Comparison of ENCODE assay signal across 8 mouse cellular contexts in the genomic region with DNA sequence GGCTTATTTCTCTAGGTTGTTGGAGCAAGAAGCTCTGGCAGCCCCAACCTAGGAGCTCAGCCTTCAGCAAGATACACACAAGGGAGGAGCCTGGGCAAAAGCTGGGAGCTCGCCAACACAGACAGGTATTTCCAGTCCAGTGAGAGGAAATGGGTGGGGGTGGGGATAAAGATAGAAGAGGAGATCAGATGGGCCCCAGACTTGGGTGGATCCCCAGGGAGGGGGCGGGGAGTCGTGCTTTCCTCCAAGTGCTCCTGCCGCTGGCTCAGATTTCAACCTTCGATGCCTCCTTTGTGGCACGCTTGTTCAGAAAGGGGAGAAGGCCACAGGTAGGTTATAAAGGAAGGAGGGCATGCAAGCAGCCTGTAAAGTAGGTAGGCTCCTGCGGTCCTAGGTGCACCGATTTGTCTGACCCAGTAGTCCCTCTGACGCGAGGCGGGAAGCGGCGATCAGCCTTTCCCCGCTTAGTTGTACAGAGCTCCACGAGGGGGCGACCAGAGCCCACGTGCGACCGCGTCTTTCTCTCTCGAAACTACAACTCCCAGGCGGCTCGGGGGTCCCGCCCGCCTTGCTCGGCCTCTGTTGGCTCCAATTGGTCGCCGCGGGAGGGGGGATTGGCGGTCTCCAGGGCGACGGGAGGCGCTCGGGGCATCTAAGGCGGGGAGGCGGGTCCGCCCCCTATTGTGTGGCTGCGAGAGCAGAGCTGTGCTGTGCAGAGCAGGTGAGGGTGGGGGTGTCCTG. TPM values are rescaled to one million over a fixed set of nuclear protein-coding genes. Genes with fewer than 3 reads are reported as not detected.
DNase-seq lines count a peak whose midpoint lies in the region; ATAC-seq and TF ChIP-seq lines count a peak whose summit lies in the region.

A gene (plus strand): TSS at position 249 of the 741 bp plus-strand sequence.

- no peak within 1 kb of the TSS for H3K27ac ChIP-seq in left cerebral cortex, adult 2 months
- H3K27ac ChIP-seq in macrophage = no peak within 1 kb of the TSS

- TF ChIP-seq CTCF in left cerebral cortex, adult 2 months (IDR thresholded peaks at IDR 0.05) = peak; percentile 57

- H3K36me3 ChIP-seq in macrophage (ENCODE audit: inconsistent target) = no peaks in the 10 kb centered on the region

- H3K79me2 ChIP-seq in macrophage (ENCODE audit: inconsistent target) = peaks cover under 1% of the 10 kb centered on the region; the same call in 1 of the 2 replicates

- intact Hi-C loops in left cerebral cortex, adult 2 months (cut with DNase I) = no loop called here

- H3K4me3 ChIP-seq in left cerebral cortex, adult 2 months = peak within 1 kb of the TSS; percentile 56
- peak within 1 kb of the TSS; percentile 11; the same call in 1 of the 2 replicates for H3K4me3 ChIP-seq in macrophage (ENCODE audit: inconsistent target)

- peak; percentile 90 for ATAC-seq in common myeloid progenitor, adult 5-6 weeks (replicated peaks; ENCODE audit: low read depth, poor library complexity, severe bottlenecking)

- peak; percentile 90 for DNase-seq in T-cell, adult 2 months (ENCODE audit: low spot score)
- peak; percentile 81 for DNase-seq in gastrocnemius, postnatal 10 days
- peak; percentile 66 for DNase-seq in hindlimb bud, embryonic 11.5 days (ENCODE audit: extremely low spot score, low read depth, low spot score)
- DNase-seq in left cerebral cortex, adult 2 months (ENCODE audit: extremely low spot score in 1 of 2, low spot score in 2 of 2) = peak; percentile 91 to 94
- DNase-seq in right cerebral cortex, adult 18-20 months = peak; percentile 95
- DNase-seq in urinary bladder, adult 2 months (ENCODE audit: low spot score) = peak; percentile 68

- 4% methylated on average over 32 of the region's 38 CpGs for WGBS in macrophage (ENCODE audit: missing documents)

RNA-seq across cellular contexts. Expression of the gene that starts here (rescaled TPM):
- total RNA-seq in common myeloid progenitor, adult 5-6 weeks (2017) = 0.14 and 2.2 TPM in 2 replicates
- total RNA-seq in gastrocnemius, postnatal 10 days (2021) = under 1 TPM; 0.56 to 0.86 TPM
- total RNA-seq in left cerebral cortex, adult 2 months (2021) = 10 to 100 TPM; 12.5 to 12.8 TPM
- 10 to 100 TPM in 14 of 26 experiments, 1 to 10 TPM in 12; 3.3 to 66.1 (median 16.9) TPM for total RNA-seq in macrophage (2018; cell fraction: chromatin; rRNA removed)
- 1 to 10 TPM in 15 of 26 experiments, under 1 TPM in 11; 0.43 to 3.6 (median 1.3) TPM for total RNA-seq in macrophage (2018; cell fraction: cytosol; rRNA removed)
- 10 to 100 TPM in 15 of 26 experiments, 1 to 10 TPM in 11; 3.2 to 47.9 (median 14.3) TPM for total RNA-seq in macrophage (2018; cell fraction: nucleus; rRNA removed)
- 0.24 to 1.5 TPM (median 0.64 TPM) in 3 replicates for polyA plus RNA-seq in macrophage (2018)
- polyA plus RNA-seq in urinary bladder, adult 2 months (2012; rRNA removed) = 12.5 and 14.1 TPM in 2 replicates

Comparison
In these comparisons a context has a peak if more than half of its experiments do, and no peak if none do; other contexts are left out.
1. Peak in DNase-seq in gastrocnemius, postnatal 10 days; RNA of the gene not detected or under 1 TPM.